Mouse (Mus musculus) thymus, adult 2 months (tissue): ENCODE results near the gene Mief2. TPM values are rescaled to one million over a fixed set of nuclear protein-coding genes. Genes with fewer than 3 reads are reported as not detected.

ENCODE experiments used
- DNase-seq: peaks from one replicate; pipeline ENCODE4 v3.0.0; 2021
- H3K27ac ChIP-seq: fragments of 200-500 bp; 2 replicates; pipeline ENCODE4 v1.5.1; 2012; ENCODE audit warnings: low read length, control low read depth; ENCODE audit not compliant: control insufficient read depth, insufficient read depth
- H3K27me3 ChIP-seq: fragments of 200-500 bp; 2 replicates; pipeline ENCODE4 v1.6.1; 2012; ENCODE audit warnings: mild to moderate bottlenecking, low read length, moderate library complexity, mixed read lengths; ENCODE audit not compliant: control insufficient read depth, insufficient read depth
- H3K36me3 ChIP-seq: fragments of 200-500 bp; 2 replicates; pipeline ENCODE4 v1.6.1; 2012; ENCODE audit warnings: mild to moderate bottlenecking, low read length, moderate library complexity; ENCODE audit not compliant: control insufficient read depth, insufficient read depth
- H3K4me1 ChIP-seq: fragments of 200-500 bp; replicated peaks from 2 replicates; pipeline ENCODE4 v1.6.1; 2012; ENCODE audit warnings: low read length; ENCODE audit not compliant: control insufficient read depth, insufficient read depth
- H3K4me3 ChIP-seq: fragments of 200-500 bp; 2 replicates; pipeline ENCODE4 v1.5.1; 2012; ENCODE audit warnings: mild to moderate bottlenecking, low read length, control low read depth, moderate library complexity; ENCODE audit not compliant: control insufficient read depth, insufficient read depth
- CTCF ChIP-seq: fragments of 200-500 bp; IDR thresholded peaks from 2 replicates; pipeline ENCODE4 v1.5.1; 2012; ENCODE audit warnings: mild to moderate bottlenecking, control low read depth, low read length, moderate library complexity, borderline replicate concordance; ENCODE audit not compliant: control insufficient read depth, poor library complexity, insufficient read depth; ENCODE audit errors: extremely low read depth
- POLR2A ChIP-seq: fragments of 200-500 bp; IDR thresholded peaks from 2 replicates; pipeline ENCODE4 v1.6.1; 2012; ENCODE audit warnings: mild to moderate bottlenecking, low read length, control low read depth, moderate library complexity; ENCODE audit not compliant: control insufficient read depth, poor library complexity, insufficient read depth; ENCODE audit errors: extremely low read depth
- WGBS: fragments of 180-500 bp; shearing (Covaris S2); methylation state at CpG from one replicate; pipeline ENCODE4 v1.1.7; 2018; 5-methylcytosine and 5-hydroxymethylcytosine counted together
- polyA plus RNA-seq: library from polyadenylated mRNA; depleted of rRNA; stranded (reverse); fragments of >200 nt; gene quantifications from 2 replicates; pipeline ENCODE4 v1.2.3, GENCODE M21; 2012

Gene Mief2
- polyA plus RNA-seq, 1 experiment: 26.1 TPM

DNA sequence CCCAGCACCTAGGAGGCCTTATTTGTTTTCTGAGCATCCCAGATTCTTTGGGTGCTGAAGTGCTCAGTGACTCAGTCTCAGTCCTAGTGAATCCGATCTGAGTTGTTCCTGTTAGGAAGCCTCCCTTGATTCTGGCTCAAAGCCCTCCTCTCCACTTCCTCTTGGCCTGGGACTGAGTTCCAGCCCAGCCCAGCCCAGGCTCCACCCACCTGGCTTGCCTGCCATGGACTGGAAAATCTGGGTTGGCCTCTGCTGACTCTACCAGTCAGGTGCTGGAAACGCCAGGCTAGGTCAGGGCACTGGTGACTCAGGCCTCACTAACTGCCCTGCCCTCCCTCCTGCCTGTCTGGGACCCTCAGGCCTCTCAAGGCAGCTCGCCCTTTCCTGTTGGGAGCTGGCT is 20.5 kb upstream of the Mief2 start:
- no peak overlapping the region for H3K4me3 ChIP-seq
- no peak for DNase-seq
- 87% methylated on average over 3 of the region's 3 CpGs for WGBS
- H3K27ac ChIP-seq: no peak overlapping the region
- no peaks in the 10 kb centered on the region for H3K4me1 ChIP-seq
- peaks cover 43% of the 10 kb centered on the region for H3K36me3 ChIP-seq
- no peaks in the 10 kb centered on the region for H3K27me3 ChIP-seq
- TF ChIP-seq POLR2A (no peak), CTCF (no peak)

GRCm38 (mm10) chr11:60708631-60709030 is 19.6 kb upstream of the Mief2 start:
- Histone ChIP-seq H3K4me1 (no peaks in the 10 kb centered on the region), H3K27me3 (no peaks in the 10 kb centered on the region), H3K36me3 (peaks cover 51% of the 10 kb centered on the region), H3K27ac (no peak overlapping the region), H3K4me3 (no peak overlapping the region)
- DNase-seq: no peak
- TF ChIP-seq CTCF: no peak
- no peak for TF ChIP-seq POLR2A
- 96% methylated on average over 10 of the region's 10 CpGs for WGBS

- no peak for DNase-seq
- WGBS: 97% methylated on average over 45 of the region's 45 CpGs
- Histone ChIP-seq H3K36me3 (peaks cover 54% of the 10 kb centered on the region), H3K27ac (no peak overlapping the region), H3K4me1 (no peaks in the 10 kb centered on the region), H3K27me3 (no peaks in the 10 kb centered on the region), H3K4me3 (no peak overlapping the region)
- TF ChIP-seq CTCF (no peak), POLR2A (no peak)
Observed at GRCm38 (mm10) chr11:60709481-60710465, 18.4 kb upstream of the Mief2 start.

- Histone ChIP-seq H3K27ac (no peak overlapping the region), H3K4me1 (no peaks in the 10 kb centered on the region), H3K36me3 (peaks cover 67% of the 10 kb centered on the region), H3K27me3 (no peaks in the 10 kb centered on the region), H3K4me3 (no peak overlapping the region)
- WGBS: 98% methylated on average over 17 of the region's 17 CpGs
- no peak for TF ChIP-seq POLR2A
- no peak for TF ChIP-seq CTCF
- no peak for DNase-seq
Observed at GRCm38 (mm10) chr11:60711218-60711617, 17.0 kb upstream of the Mief2 start.

DNA sequence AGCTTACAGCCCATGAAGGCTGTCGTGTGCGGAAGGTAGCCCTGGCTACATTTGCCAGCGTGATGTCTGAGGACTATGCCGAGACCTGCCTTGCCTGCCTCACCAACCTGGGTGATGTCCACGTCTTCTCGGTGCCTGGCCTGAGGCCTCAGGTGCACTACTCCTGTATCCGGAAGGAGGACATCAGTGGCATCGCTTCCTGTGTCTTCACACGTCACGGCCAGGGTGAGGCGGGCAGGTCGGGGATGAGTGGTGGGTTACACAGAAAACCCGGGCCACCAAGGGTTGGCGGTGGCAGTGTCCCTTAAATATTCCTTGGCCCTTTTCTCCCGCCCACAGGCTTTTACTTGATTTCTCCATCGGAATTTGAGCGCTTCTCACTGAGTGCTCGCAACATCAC is 16.2 kb upstream of the Mief2 start:
- H3K4me1 ChIP-seq: no peaks in the 10 kb centered on the region
- H3K36me3 ChIP-seq: peaks cover 70% of the 10 kb centered on the region
- no peaks in the 10 kb centered on the region for H3K27me3 ChIP-seq
- WGBS: 97% methylated on average over 18 of the region's 18 CpGs
- TF ChIP-seq CTCF (no peak), POLR2A (no peak)
- no peak overlapping the region for H3K27ac ChIP-seq
- no peak overlapping the region for H3K4me3 ChIP-seq
- DNase-seq: no peak

DNA sequence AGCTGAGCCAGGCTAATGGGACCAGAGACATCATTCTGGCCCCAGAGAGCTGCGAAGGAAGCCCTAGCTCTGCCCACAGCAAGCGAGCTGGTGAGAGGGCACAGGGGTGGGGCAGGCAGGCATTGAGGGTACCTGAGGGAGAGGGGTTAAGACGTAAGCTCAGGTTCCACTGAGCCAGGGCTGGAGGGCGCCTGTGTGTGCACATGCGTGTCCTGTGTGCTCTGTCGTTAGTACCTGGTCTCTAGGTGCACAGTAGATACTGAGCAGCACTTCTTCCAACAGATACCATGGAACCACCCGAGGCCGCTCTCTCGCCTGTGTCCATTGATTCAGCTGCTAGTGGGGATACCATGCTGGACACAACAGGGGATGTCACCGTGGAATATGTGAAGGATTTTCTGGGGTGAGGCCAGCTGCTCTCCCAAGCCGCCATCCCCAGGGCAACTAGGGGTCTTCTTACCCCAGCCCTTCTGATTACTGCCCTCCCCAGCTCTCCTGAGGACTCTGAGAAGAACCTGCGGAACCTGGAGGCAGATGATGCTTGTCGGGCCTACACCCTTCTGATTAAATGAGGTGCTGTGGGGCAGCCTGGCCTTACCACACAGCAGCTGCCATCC is 15.5 kb upstream of the Mief2 start:
- TF ChIP-seq POLR2A (no peak), CTCF (no peak)
- no peak overlapping the region for H3K4me3 ChIP-seq
- H3K27me3 ChIP-seq: no peaks in the 10 kb centered on the region
- no peak for DNase-seq
- no peaks in the 10 kb centered on the region for H3K4me1 ChIP-seq
- H3K27ac ChIP-seq: no peak overlapping the region
- H3K36me3 ChIP-seq: peaks cover 67% of the 10 kb centered on the region
- WGBS: 97% methylated on average over 13 of the region's 13 CpGs

DNA sequence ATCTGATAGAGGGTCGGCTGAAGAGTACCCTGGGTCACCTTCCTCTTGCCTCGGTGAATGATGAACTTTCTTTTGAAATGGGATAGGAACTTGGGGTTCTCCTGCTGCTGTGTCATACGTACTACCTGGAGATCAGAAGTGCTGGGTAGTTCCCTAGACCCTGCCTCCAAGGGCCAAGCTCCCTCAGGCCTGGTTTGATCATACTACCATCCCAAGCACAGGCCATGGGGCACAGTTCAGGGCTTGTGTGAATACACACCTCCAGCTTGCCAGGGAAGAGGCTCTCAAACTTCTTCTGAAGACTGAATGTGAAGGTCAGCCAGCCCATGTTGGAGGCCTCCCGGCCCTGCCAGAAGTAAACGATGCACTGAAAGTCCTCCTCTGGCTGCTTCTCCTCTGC is 12.4 kb upstream of the Mief2 start:
- Histone ChIP-seq H3K27me3 (no peaks in the 10 kb centered on the region), H3K4me3 (no peak overlapping the region), H3K27ac (no peak overlapping the region), H3K4me1 (no peaks in the 10 kb centered on the region), H3K36me3 (peaks cover 72% of the 10 kb centered on the region)
- WGBS: 99% methylated on average over 5 of the region's 5 CpGs
- TF ChIP-seq POLR2A: no peak
- no peak for TF ChIP-seq CTCF
- DNase-seq: no peak
